Mouse (Mus musculus): ENCODE measurements around the gene Relt. TPM values are rescaled to one million over a fixed set of nuclear protein-coding genes. Genes with fewer than 3 reads are reported as not detected.
"Not testable (repeated sequence)": the region's sequence is repeated elsewhere in the genome, so short reads cannot be mapped to it uniquely, and the experiment has no call there.

The Relt gene
- polyA plus RNA-seq, 1 experiment from 2014 or later = 2.7 TPM

GRCm38 (mm10) chr7:100854137-100854814 is 9.0 kb downstream of the Relt start:
- no peak overlapping the region for H3K4me3 ChIP-seq (replicated peaks)
- no peak overlapping the region for H3K4me2 ChIP-seq (replicated peaks)
- no peak overlapping the region for H3K27ac ChIP-seq
- WGBS = 58% methylated on average over 6 of the region's 6 CpGs
- ATAC-seq = no peak
- peaks cover 17% of the 10 kb centered on the region for H3K4me1 ChIP-seq (replicated peaks)
- no peaks in the 10 kb centered on the region for H3K27me3 ChIP-seq
- H3K9me3 ChIP-seq = no peaks in the 10 kb centered on the region
- H3K36me3 ChIP-seq = no peaks in the 10 kb centered on the region
- no peak overlapping the region for H3K9ac ChIP-seq (replicated peaks)

- no peak overlapping the region for H3K27ac ChIP-seq
- H3K27me3 ChIP-seq = no peaks in the 10 kb centered on the region
- 78% methylated on average over 3 of the region's 3 CpGs for WGBS
- H3K4me1 ChIP-seq (replicated peaks) = peaks cover 17% of the 10 kb centered on the region
- H3K36me3 ChIP-seq = no peaks in the 10 kb centered on the region
- H3K9me3 ChIP-seq = no peaks in the 10 kb centered on the region
- H3K9ac ChIP-seq (replicated peaks) = no peak overlapping the region
- H3K4me2 ChIP-seq (replicated peaks) = no peak overlapping the region
- H3K4me3 ChIP-seq (replicated peaks) = no peak overlapping the region
- no peak for ATAC-seq
Observed at GRCm38 (mm10) chr7:100853396-100853795, 9.8 kb downstream of the Relt start.

- Histone ChIP-seq H3K27ac (peak overlapping the region; percentile 14; the same call in 1 of the 2 replicates), H3K36me3 (no peaks in the 10 kb centered on the region), H3K4me3 (replicated peaks) (no peak overlapping the region), H3K27me3 (no peaks in the 10 kb centered on the region), H3K9ac (replicated peaks) (no peak overlapping the region), H3K4me2 (replicated peaks) (no peak overlapping the region), H3K4me1 (replicated peaks) (peaks cover 11% of the 10 kb centered on the region; the same call in 1 of the 2 replicates), H3K9me3 (no peaks in the 10 kb centered on the region)
- WGBS = 73% methylated on average over 9 of the region's 9 CpGs
- no peak for ATAC-seq
Observed at GRCm38 (mm10) chr7:100851481-100852356, 11.5 kb downstream of the Relt start.

- Histone ChIP-seq H3K4me3 (replicated peaks) (no peak overlapping the region), H3K4me1 (replicated peaks) (peaks cover 15% of the 10 kb centered on the region; the same call in 1 of the 2 replicates), H3K36me3 (no peaks in the 10 kb centered on the region), H3K27me3 (no peaks in the 10 kb centered on the region), H3K4me2 (replicated peaks) (no peak overlapping the region), H3K9me3 (no peaks in the 10 kb centered on the region), H3K9ac (replicated peaks) (no peak overlapping the region), H3K27ac (no peak overlapping the region)
- WGBS = 95% methylated on average over 2 of the region's 2 CpGs
- ATAC-seq = no peak
Observed at GRCm38 (mm10) chr7:100849508-100849907, 13.7 kb downstream of the Relt start.

- H3K9me3 ChIP-seq = no peaks in the 10 kb centered on the region
- H3K9ac ChIP-seq (replicated peaks) = no peak overlapping the region
- 25% methylated on average over 6 of the region's 6 CpGs for WGBS
- no peak for ATAC-seq
- peaks cover 15% of the 10 kb centered on the region; the same call in 1 of the 2 replicates for H3K4me1 ChIP-seq (replicated peaks)
- no peaks in the 10 kb centered on the region for H3K36me3 ChIP-seq
- H3K4me3 ChIP-seq (replicated peaks) = no peak overlapping the region
- no peaks in the 10 kb centered on the region for H3K27me3 ChIP-seq
- H3K4me2 ChIP-seq (replicated peaks) = no peak overlapping the region
- H3K27ac ChIP-seq = no peak overlapping the region
Observed at GRCm38 (mm10) chr7:100848744-100849143, 14.5 kb downstream of the Relt start.

GRCm38 (mm10) chr7:100847131-100847530 is 16.1 kb downstream of the Relt start:
- Histone ChIP-seq H3K9ac (replicated peaks) (no peak overlapping the region), H3K27ac (no peak overlapping the region), H3K9me3 (no peaks in the 10 kb centered on the region), H3K4me1 (replicated peaks) (peaks cover 12% of the 10 kb centered on the region; the same call in 1 of the 2 replicates), H3K27me3 (no peaks in the 10 kb centered on the region), H3K4me2 (replicated peaks) (no peak overlapping the region), H3K36me3 (peaks cover 4% of the 10 kb centered on the region; the same call in 1 of the 2 replicates), H3K4me3 (replicated peaks) (no peak overlapping the region)
- ATAC-seq = no peak
- 77% methylated on average over 6 of the region's 6 CpGs for WGBS

GRCm38 (mm10) chr7:100846033-100846432 is 17.2 kb downstream of the Relt start:
- not testable (repeated sequence) for H3K9ac ChIP-seq (replicated peaks); H3K9me3 ChIP-seq; H3K27ac ChIP-seq; H3K27me3 ChIP-seq; H3K4me2 ChIP-seq (replicated peaks); H3K4me1 ChIP-seq (replicated peaks); H3K4me3 ChIP-seq (replicated peaks); ATAC-seq; H3K36me3 ChIP-seq
- WGBS = 83% methylated on average over 7 of the region's 7 CpGs

- Histone ChIP-seq H3K4me2 (replicated peaks) (no peak overlapping the region), H3K9ac (replicated peaks) (no peak overlapping the region), H3K4me1 (replicated peaks) (0 out of 2 replicates have a peak, but pooled peaks cover 3% of the 10 kb centered on the region), H3K9me3 (no peaks in the 10 kb centered on the region), H3K27me3 (no peaks in the 10 kb centered on the region), H3K4me3 (replicated peaks) (no peak overlapping the region), H3K27ac (no peak overlapping the region), H3K36me3 (peaks cover 9% of the 10 kb centered on the region; the same call in 1 of the 2 replicates)
- 85% methylated on average over 1 of the region's 1 CpGs for WGBS
- no peak for ATAC-seq
Observed at GRCm38 (mm10) chr7:100845412-100845811, 17.8 kb downstream of the Relt start.

GRCm38 (mm10) chr7:100845026-100845400 is 18.2 kb downstream of the Relt start:
- Histone ChIP-seq H3K9me3 (no peaks in the 10 kb centered on the region), H3K27me3 (no peaks in the 10 kb centered on the region), H3K9ac (replicated peaks) (no peak overlapping the region), H3K27ac (no peak overlapping the region), H3K36me3 (peaks cover 9% of the 10 kb centered on the region; the same call in 1 of the 2 replicates), H3K4me2 (replicated peaks) (no peak overlapping the region), H3K4me3 (replicated peaks) (no peak overlapping the region), H3K4me1 (replicated peaks) (0 out of 2 replicates have a peak, but pooled peaks cover 3% of the 10 kb centered on the region)
- no peak for ATAC-seq

GRCm38 (mm10) chr7:100844385-100845025 is 18.7 kb downstream of the Relt start:
- H3K4me1 ChIP-seq (replicated peaks) = 0 out of 2 replicates have a peak, but pooled peaks cover 3% of the 10 kb centered on the region
- H3K27me3 ChIP-seq = no peaks in the 10 kb centered on the region
- 76% methylated on average over 2 of the region's 2 CpGs for WGBS
- H3K4me3 ChIP-seq (replicated peaks) = no peak overlapping the region
- H3K36me3 ChIP-seq = peaks cover 9% of the 10 kb centered on the region; the same call in 1 of the 2 replicates
- H3K9me3 ChIP-seq = no peaks in the 10 kb centered on the region
- no peak for ATAC-seq
- H3K4me2 ChIP-seq (replicated peaks) = no peak overlapping the region
- no peak overlapping the region for H3K27ac ChIP-seq
- no peak overlapping the region for H3K9ac ChIP-seq (replicated peaks)

- no peak overlapping the region for H3K4me2 ChIP-seq (replicated peaks)
- H3K27ac ChIP-seq = no peak overlapping the region
- 0 out of 2 replicates have a peak, but pooled peaks cover 3% of the 10 kb centered on the region for H3K4me1 ChIP-seq (replicated peaks)
- H3K4me3 ChIP-seq (replicated peaks) = no peak overlapping the region
- no peak for ATAC-seq
- no peaks in the 10 kb centered on the region for H3K27me3 ChIP-seq
- peaks cover 10% of the 10 kb centered on the region; the same call in 1 of the 2 replicates for H3K36me3 ChIP-seq
- H3K9ac ChIP-seq (replicated peaks) = no peak overlapping the region
- 91% methylated on average over 2 of the region's 2 CpGs for WGBS
- no peaks in the 10 kb centered on the region for H3K9me3 ChIP-seq
Observed at GRCm38 (mm10) chr7:100843866-100844265, 19.4 kb downstream of the Relt start.

- Histone ChIP-seq H3K4me1 (replicated peaks) (0 out of 2 replicates have a peak, but pooled peaks cover 3% of the 10 kb centered on the region), H3K9me3 (no peaks in the 10 kb centered on the region), H3K4me3 (replicated peaks) (no peak overlapping the region), H3K4me2 (replicated peaks) (no peak overlapping the region), H3K27me3 (no peaks in the 10 kb centered on the region), H3K27ac (no peak overlapping the region), H3K9ac (replicated peaks) (no peak overlapping the region), H3K36me3 (peaks cover 27% of the 10 kb centered on the region)
- ATAC-seq = no peak
- WGBS = 93% methylated on average over 5 of the region's 5 CpGs
Observed at GRCm38 (mm10) chr7:100842175-100842574, 21.1 kb downstream of the Relt start.

Measured in midbrain, embryonic 13.5 days (tissue).